Mouse (Mus musculus): ENCODE results near the gene Tnfsf18.

Tnfsf18 gene

DNA sequence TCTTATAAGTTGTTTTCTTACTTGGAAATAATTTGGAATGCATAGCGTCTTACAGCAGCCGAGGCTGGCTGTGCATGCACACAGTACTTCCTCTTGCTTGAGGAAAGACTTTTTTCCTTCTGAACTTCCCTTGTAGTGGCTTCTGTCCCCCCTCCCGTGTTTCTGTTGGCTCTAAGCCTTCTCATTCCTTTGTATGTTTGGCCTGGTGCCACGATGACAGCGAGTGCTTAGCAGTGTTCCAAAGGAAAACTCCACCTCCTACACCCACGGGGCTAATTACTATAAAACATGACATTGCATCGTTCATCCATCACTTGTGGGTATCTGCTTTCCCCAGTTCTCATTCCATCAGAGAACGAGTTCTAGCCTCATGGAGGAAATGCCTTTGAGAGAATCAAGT, at the start of gene Tnfsf18:
Tnfsf18 (plus strand) TSS at position 313 of the 400 bp plus-strand sequence.
- peak; percentile 7 for DNase-seq

DNA sequence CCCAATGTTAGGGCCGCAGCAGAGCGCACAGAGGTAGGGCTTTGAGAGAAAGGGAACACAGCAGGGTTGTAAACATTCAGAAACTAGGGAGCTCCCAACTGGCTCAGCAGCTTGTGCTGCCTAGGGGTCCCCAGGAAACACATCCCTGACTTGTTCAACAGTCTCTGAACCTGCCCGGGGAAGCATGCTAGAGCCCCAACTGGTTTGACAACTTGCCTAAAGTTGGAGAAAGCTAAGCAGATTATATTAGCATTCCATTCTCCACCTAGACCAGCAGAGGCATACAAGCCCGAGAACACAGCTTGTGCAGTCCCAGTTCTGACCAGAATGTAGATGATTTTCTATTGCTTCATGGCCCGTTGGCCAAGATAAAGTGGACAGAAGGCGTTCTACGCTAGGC, 49.6 kb upstream of the Tnfsf18 start:
- DNase-seq: no peak

DNA sequence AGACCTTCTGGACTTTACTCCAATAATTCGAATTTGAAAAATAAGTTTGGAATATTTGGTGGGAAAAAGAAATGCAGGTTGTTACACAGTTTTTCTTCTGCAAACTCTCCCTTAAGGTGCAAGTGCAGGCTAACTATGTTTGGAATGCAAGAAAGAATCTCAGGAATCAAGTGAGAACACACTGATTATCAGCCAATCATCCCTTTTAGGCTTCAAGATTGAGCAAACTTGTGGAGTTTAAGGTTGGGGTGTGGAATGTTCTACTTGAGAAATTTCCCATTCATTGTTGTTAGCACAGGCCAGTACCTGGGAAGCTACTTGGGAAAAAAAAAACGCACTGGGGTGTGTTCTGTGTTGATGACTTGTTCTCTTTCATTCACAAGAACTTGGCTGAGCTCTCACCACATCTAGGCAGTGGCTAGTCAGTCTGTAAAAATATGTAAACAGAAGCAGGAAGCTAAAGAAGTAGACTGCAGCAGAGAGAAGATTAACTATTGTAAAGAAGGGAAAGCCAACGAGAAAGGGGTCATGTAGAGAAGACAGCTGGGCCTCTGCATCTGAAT, 42.7 kb upstream of the Tnfsf18 start:
- no peak for DNase-seq

DNA sequence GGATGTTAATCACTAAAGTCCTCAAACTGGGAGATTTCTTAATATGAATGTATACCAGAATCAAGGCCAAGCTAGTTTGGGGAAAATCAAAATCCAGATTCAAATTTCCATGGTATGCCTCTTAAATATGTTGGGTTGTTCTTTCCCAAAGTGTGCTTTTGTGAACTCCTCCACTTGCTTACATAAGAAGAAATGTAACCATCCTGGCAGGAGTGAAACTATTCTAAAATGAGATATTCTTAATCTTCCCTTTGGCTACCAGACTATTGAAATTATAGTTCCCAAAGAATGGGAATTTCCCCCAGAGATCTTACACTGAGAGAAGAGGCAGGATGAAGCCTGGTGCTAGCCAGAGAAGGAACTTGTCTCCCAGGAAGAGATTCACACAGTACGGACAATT, 42.2 kb upstream of the Tnfsf18 start:
- no peak for DNase-seq

DNA sequence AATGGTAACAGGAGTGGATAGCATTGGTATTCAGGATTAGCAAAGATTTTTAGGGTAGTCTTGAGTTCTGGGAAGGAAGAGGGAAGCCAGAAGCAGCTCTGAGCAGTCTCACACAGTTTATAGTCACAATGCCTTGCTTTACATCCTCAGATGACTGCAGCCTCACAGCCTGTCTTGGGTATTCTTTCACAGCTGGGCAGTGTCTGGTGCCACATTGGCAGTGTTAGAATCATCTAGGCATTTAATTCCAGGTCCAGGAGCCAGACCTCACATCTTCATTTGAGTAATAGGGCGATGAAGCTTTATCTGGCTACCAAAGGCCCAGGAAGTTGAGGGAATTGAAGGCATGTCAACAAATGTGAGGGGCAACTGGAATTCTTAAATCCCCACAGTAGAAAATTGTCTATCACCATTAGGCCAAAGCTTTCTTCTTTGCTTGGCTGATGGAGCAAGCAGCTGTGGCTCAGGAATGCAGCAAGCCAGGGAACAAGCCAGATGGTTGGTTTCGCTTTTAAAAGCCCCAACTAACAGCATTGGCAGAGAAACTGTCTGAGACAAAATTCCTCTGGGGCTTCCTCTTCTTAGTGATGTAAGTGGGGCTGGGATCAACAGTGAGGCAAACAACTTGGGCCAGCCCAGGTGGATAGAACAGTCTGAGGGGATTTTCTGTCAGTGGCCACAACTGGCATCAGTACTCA, 30.9 kb upstream of the Tnfsf18 start:
- no peak for DNase-seq

DNA sequence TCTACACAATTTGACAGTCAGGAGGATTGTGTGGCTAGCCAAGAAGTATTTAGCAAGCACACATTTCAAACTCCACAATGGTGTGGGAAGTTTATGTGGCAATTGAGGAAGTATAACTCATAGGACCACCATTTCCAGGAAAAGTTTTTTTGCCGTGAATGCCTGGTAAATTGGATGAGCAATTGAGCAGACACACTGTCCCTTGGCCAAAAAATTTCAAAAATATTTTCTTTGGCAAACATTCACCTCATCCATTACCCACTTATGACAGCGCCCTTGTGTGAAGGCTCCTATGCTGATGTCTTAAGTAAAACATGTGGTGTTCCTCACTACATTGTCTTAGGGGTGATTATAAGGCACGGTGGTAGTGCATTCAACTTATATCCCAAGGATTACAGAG, 17.2 kb upstream of the Tnfsf18 start:
- DNase-seq: no peak

DNA sequence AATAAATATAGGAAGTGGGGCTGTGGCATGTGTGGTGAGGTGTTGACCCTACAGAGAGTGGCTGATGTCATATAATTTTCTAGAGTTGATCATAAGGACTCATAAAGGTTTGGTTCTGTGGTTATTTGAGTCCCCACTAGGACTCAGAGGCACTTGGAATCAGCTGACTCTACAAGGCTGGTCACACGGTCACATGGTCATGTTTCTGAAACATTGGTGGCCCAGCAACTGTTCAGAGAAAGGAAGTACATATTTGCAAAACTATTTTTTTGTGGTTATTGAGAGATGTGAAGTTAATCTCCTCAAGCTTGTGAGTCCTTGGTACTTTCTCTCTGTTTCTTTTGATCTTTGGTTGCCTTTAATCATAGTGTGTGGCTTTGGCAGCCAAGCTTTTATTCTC, 14.6 kb upstream of the Tnfsf18 start:
- no peak for DNase-seq

DNA sequence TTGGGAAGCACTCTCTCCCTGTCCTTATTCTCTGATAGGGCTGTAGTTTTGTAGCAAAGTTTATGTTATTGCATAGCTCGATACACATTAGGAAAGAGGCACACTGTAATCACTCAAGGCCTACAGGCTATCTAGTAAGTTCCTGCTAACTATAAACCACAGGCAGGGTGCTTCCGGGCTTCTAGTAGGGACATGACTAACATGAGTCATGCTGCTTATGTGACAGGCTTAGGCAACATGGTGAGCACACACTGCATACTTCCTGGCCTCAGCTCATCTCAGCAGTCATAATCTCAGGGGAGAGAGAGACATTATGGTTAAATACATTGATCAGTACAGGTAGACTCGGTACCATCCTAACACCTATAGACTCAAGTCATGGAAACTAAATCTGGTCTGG, 12.2 kb upstream of the Tnfsf18 start:
- DNase-seq: no peak

DNA sequence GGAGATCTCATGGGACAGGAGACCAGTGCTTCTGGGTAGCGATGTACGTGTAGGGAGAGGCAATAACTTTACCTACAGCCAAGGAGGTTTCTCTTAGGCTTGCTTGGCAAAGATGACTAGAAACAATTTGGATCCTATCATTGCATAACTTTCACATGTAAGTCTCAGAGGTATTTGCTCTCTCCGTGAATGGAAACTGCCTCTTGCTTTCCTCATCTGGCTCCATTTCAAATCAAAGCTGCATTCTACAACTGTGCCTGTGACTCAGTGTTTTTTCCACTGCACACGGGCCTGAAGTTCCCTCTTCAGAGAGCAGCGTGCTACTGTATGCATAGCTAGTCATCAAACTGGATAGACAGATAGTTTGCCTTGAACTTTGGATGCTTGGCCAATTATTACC, 7.4 kb upstream of the Tnfsf18 start:
- no peak for DNase-seq

DNA sequence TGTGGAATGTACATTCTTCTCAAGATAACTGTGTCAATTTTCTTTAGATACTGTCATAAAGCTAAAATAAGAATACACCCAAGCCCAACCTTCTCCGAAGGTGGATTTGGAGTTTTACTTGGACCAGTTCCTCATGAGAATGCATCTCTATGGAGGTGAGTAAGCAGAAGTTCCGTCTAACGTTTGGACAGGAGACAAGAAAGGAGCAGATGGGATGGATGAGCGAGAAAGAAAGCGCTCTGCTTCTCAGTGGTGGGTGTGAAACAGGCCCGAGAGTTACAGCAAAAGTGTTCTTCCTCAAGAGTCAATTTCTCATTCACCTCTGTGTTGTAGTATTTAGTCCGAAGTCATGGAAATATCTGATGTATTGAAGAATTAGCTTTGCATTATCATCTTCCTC, 2.7 kb upstream of the Tnfsf18 start:
- DNase-seq: no peak

DNA sequence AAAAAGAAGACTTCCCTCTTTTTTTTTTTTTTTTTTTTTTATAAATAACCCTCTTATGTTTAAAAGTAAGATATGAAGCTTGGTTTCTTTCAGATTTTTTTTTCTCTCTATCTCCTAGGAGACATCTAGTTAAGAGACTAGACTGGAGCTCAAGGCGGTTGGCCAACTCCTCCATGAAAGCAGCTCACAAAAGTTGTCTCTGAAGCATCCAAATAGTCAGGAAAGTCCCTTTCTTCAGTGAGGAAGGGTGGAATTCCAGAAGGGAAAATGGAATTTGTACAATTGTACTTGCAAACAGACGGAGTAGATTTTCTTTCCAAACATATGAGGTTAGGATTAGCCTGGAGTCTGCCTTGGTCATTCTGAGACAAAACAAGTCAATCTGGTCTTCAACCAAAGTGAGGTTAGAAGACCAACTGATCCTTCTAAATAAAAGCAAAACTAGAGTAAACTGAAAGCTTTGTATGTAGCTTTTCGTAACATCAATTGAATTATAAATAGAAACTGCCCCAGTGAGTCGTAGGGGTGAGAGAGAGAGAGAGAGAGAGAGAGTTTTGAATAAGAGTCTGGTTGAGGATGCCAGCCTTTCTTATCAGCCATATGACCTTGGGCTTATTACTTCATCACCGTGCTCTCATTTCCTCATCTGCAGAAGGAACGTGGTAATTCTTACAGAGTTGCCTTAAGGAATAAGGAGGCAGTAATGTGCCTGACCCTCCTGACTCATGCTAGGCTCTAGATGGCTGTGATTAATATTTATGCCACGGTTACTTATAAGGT, 2.6 kb downstream of the Tnfsf18 start:
- DNase-seq: no peak

DNA sequence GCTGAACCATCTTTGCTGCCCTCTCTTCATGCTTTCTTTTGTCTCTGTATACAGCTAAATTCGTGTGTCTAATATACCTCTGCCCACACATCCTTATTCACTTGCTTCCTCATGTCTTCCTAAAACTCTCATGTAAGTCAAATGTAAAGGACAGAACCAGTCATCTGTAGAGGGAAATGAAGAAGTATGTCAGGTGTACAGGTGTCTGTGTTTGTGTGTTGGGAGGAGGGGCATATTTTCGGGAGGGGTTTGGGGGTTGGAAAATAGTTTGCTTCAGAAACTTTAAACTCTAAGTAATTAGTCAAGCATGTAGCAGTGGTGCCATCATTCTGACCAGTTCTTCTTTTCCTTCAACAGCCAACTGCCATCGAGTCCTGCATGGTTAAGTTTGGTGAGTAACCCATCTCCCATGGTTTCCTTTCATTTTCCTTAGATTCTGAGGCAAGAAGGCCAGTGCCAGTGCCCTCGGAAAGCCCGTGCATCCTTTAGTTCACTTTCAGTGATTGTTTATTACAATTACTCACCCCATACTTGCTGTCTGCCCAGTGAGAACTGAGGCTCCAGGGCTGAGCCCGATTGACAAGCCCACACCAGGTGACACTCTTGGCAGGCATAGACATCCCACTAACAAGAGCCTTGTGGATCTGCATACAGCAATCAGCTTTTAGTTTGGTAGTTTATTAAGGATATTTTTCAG, 5.8 kb downstream of the Tnfsf18 start:
- no peak for DNase-seq

DNA sequence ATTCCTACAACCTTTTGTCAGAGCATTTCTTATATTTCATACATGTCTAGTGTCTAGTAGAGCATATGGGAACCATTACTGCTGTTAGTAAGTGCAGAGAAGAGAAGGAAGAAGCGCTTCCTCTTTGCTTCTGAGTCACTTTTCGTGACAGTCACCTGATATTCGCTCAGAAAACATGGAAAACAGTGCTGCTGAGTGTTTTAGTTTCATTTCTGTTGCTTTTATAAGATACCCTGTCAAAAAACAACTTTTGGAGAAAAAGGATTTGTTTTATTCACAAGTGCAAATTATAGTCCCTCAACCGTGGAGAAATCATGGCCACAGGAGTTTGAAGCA, 6.3 kb downstream of the Tnfsf18 start:
- no peak for DNase-seq

DNA sequence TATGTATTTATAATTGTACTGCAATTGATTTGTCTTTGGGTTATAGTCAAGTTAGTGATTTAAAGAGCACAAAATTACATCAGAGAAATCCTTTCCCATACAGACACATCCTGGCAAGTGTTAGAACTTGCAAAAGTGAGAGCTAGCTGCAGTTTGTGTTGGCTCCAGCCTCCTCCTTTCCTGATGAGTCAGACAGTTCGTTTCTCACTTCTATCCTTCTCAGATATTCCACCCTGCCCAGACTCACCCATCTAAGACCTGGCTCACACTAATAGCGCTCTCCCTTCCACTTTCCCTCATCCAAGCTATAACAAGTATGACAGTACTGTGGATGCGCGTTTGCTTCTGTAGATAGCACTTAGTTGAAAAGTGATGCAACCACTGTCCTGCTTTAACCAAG, 11.9 kb downstream of the Tnfsf18 start:
- DNase-seq: no peak

DNA sequence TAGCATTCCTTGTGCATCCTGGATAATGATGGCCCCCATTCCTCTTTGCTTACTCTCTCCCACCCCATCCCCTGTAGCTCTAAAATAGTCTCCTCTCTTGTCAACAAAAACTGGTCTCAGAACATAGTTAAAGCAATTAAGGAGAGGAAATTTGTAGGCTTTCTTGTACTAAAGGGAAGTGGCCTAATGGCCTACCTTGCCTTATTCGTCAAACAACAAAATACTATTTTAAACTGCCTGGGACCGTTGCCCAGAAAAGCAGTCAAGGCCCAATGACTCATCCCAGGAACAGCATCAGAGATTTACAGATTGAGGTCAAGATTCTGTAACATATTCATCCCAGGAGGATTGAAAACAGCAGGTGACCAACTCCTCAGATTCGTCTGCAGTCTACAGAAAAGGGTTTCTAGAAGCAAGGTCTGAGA, 13.2 kb downstream of the Tnfsf18 start:
- DNase-seq: peak; percentile 42

DNA sequence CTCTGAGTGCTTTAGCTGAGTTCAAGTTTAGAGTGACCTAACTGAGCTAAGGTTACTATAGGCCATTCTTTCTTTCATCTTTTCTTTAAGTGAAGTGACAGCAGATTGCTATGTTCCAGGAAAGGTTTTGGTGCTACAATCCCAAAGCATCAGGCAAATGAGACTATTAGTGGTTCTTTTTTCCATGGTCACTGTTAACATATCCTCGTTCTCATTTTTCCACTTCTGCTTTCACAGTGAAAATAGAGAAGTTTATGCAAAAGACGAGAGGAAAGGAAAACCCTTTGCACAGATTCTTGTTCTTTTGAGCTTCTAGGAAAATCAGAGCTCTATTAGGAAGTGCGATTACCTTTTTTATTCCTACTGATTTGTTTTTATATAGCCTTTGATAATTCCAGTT, 22.9 kb downstream of the Tnfsf18 start:
- no peak for DNase-seq

DNA sequence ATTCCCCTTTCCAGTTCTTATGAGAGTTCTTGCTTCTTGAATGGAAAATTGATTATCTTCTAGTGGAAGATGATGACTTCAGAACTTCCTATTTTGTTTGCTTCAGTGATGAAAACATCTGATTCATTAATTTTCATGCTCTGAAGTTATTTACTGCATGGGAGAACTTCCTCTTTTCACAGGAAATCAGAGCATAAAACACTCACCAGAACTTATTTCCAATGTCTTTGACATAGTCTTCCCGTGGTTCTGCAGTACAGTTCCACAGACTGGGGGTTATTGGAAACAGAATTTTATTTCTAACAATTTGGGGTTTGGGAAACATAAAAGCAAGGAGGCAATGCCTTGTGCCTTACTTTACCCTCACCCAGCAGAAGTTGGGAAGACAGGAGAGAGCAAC, 25.8 kb downstream of the Tnfsf18 start:
- no peak for DNase-seq

DNA sequence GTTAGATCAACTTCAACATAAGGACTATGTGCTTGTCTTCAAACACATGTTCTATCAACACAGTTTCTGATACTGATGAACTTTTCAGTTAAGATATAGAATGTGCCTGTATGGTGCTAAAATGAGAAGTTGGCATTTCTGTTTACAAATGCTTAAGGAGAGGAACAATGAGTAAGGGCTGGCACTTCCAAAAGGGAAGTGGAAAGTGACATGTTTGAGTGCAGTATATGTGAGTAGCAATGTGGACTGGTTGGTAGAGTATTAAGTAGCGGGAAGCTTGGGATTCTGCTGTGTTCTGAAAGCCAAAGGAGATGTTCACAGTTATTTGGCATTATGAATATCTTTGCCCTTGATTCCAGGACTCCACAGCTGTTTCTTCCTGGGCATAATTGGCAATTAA, 33.7 kb downstream of the Tnfsf18 start:
- DNase-seq: no peak

DNA sequence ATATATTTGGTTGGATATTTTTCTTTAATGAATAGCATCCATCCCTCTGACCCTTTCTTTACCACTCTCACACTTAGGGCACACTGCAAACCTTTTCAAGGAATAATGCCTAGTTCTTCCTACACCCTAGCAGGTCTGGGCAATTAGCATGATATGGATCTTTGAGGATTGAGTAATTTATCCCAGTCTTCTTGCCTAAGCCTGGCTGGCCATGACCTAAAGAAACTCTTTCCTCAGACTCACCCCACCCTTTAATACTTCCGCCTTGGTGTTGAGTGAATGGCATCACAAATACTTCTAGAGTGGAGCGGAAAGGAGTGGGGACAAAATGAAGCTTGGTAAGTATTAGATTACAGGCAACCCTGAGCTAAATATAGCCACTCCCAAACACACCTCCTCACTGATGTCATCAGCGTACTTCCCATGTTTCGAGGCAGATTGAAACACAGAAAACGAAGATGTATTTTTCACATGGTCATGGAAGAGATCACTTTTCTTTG, 56.2 kb downstream of the Tnfsf18 start:
- no peak for DNase-seq

DNA sequence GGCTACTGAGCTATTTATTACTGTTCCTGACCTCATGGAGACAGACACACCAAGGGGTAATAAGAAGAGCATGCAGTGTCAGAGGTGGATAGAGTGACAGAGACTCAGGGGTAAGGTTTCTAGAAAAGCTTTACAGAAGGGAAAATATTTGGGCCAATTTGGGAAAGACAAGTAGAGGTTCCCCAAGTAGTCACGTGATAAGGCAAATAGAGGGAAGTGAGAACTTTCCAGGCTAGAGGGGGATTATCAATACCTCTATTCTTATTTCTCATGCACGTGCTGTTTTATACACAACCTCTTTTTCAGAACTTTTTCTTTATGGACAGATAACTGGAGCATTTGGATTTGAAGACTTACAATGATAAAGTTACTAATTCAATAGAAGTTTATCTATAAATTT, 57.6 kb downstream of the Tnfsf18 start:
- DNase-seq: no peak

All from cerebellum, adult 9-11 months (tissue).